Mouse (Mus musculus): ENCODE results near the gene Fbxo36. TPM values are rescaled to one million over a fixed set of nuclear protein-coding genes. Genes with fewer than 3 reads are reported as not detected.
A peak's percentile ranks its signal among the peaks of the same experiment; 100 is the strongest.

Gene Fbxo36
- polyA plus RNA-seq, 1 experiment from 2014 or later: 7.7 TPM

GRCm38 (mm10) chr1:84860360-84861254 lies 21.0 kb downstream of the Fbxo36 start:
- no peaks in the 10 kb centered on the region for H3K9me3 ChIP-seq
- 77% methylated on average over 10 of the region's 10 CpGs for WGBS
- no peaks in the 10 kb centered on the region for H3K27me3 ChIP-seq
- no peak overlapping the region for H3K4me2 ChIP-seq (replicated peaks)
- no peaks in the 10 kb centered on the region for H3K36me3 ChIP-seq
- ATAC-seq (ENCODE audit: insufficient number of reproducible peaks, insufficient read depth, low FRiP score, low TSS enrichment): no peak
- 0 out of 2 replicates have a peak, but pooled peaks cover 6% of the 10 kb centered on the region for H3K4me1 ChIP-seq
- H3K27ac ChIP-seq: no peak overlapping the region
- H3K4me3 ChIP-seq: no peak overlapping the region
- H3K9ac ChIP-seq: no peak overlapping the region

GRCm38 (mm10) chr1:84861255-84861630 lies 21.6 kb downstream of the Fbxo36 start:
- Histone ChIP-seq H3K9me3 (no peaks in the 10 kb centered on the region), H3K36me3 (no peaks in the 10 kb centered on the region), H3K4me1 (0 out of 2 replicates have a peak, but pooled peaks cover 6% of the 10 kb centered on the region), H3K4me3 (no peak overlapping the region), H3K27me3 (no peaks in the 10 kb centered on the region), H3K9ac (no peak overlapping the region), H3K4me2 (replicated peaks) (no peak overlapping the region), H3K27ac (no peak overlapping the region)
- no peak for ATAC-seq (ENCODE audit: insufficient number of reproducible peaks, insufficient read depth, low FRiP score, low TSS enrichment)
- 67% methylated on average over 1 of the region's 1 CpGs for WGBS

DNA sequence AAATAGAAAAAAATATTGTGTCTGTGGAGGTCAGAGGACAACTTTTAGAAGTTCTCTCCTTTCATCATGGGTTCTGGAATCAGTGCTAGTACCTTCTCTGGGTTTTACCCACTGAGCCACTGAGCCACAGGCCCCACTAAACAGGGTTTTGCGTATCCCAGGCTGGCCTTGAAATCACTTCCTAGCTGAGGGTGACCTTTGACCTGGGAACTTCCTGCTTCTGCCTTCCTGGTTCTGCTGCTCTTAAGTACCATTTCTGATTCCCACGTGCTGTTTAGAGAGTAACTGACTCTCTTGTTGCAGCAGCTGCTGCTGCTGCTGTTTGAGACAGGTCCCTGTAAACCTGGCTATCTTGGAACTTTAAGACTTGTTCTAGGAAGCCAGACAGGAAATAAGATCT lies 25.0 kb downstream of the Fbxo36 start:
- Histone ChIP-seq H3K27me3 (no peaks in the 10 kb centered on the region), H3K36me3 (no peaks in the 10 kb centered on the region), H3K4me3 (no peak overlapping the region), H3K9ac (no peak overlapping the region), H3K4me2 (replicated peaks) (no peak overlapping the region), H3K9me3 (no peaks in the 10 kb centered on the region), H3K27ac (no peak overlapping the region), H3K4me1 (0 out of 2 replicates have a peak, but pooled peaks cover 6% of the 10 kb centered on the region)
- 21% methylated on average over 2 of the region's 2 CpGs for WGBS
- no peak for ATAC-seq (ENCODE audit: insufficient number of reproducible peaks, insufficient read depth, low FRiP score, low TSS enrichment)

- no peak overlapping the region for H3K4me2 ChIP-seq (replicated peaks)
- no peak overlapping the region for H3K9ac ChIP-seq
- no peaks in the 10 kb centered on the region for H3K36me3 ChIP-seq
- no peak for ATAC-seq (ENCODE audit: insufficient number of reproducible peaks, insufficient read depth, low FRiP score, low TSS enrichment)
- WGBS: 87% methylated on average over 6 of the region's 6 CpGs
- H3K27me3 ChIP-seq: no peaks in the 10 kb centered on the region
- no peaks in the 10 kb centered on the region for H3K9me3 ChIP-seq
- H3K27ac ChIP-seq: no peak overlapping the region
- 0 out of 2 replicates have a peak, but pooled peaks cover 6% of the 10 kb centered on the region for H3K4me1 ChIP-seq
- no peak overlapping the region for H3K4me3 ChIP-seq
These were observed 26.6 kb downstream of the Fbxo36 start for GRCm38 (mm10) chr1:84866231-84866630.

DNA sequence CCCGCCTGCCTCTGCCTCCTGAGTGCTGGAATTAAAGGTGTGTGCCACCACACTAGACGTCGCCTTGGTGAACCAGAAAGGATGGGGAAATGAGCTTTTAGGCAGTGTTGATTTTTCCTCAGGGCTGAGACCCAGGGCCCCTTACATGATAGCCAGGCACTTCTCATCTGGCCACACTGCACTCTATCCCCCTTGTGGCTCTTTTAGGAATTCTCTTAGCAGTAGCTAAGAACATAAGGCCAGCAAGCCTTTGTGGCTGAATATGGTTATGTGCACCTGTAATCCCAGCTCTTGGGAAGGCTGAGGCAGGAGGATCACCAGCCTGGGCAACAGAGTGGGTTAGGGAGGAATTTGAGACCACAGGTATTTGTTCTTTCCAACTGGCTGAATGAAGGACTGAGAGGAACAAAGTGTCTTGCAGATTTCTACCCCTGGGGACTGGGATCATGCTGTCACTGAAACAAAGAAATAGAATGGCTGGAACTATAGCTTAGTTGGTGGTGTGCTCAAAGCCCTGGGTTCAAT lies 27.1 kb downstream of the Fbxo36 start:
- no peaks in the 10 kb centered on the region for H3K9me3 ChIP-seq
- WGBS: 90% methylated on average over 3 of the region's 3 CpGs

GRCm38 (mm10) chr1:84868311-84868710 lies 28.7 kb downstream of the Fbxo36 start:
- Histone ChIP-seq H3K27me3 (no peaks in the 10 kb centered on the region), H3K27ac (no peak overlapping the region), H3K4me3 (no peak overlapping the region), H3K4me2 (replicated peaks) (no peak overlapping the region), H3K9ac (no peak overlapping the region), H3K36me3 (no peaks in the 10 kb centered on the region), H3K9me3 (no peaks in the 10 kb centered on the region), H3K4me1 (0 out of 2 replicates have a peak, but pooled peaks cover 6% of the 10 kb centered on the region)
- ATAC-seq (ENCODE audit: insufficient number of reproducible peaks, insufficient read depth, low FRiP score, low TSS enrichment): no peak

More for the DNA sequence above, 27.1 kb downstream of the Fbxo36 start:
- Histone ChIP-seq H3K27ac (no peak overlapping the region), H3K4me2 (replicated peaks) (no peak overlapping the region), H3K36me3 (no peaks in the 10 kb centered on the region), H3K4me1 (0 out of 2 replicates have a peak, but pooled peaks cover 6% of the 10 kb centered on the region), H3K4me3 (no peak overlapping the region), H3K9ac (no peak overlapping the region), H3K27me3 (no peaks in the 10 kb centered on the region)
- ATAC-seq (ENCODE audit: insufficient number of reproducible peaks, insufficient read depth, low FRiP score, low TSS enrichment): no peak

DNA sequence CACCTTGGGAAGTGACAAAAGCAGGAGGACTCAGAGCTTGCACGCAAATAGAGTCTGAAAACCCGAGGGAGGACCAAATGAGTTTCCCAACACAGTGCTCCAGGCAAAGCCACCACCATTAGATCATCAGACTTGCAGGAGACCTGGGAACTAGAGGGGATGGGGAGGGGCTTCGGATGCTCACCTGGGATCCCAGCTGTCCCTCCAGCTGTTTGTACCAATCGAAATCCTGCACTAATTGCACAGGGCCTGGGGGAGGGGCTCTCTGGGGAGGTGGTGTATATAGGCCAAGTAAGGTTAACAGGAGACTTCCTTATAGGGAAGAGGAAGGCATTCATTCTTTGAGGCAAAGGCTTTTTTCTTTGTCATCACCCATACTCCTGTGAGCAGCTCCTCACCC lies 29.2 kb downstream of the Fbxo36 start:
- Histone ChIP-seq H3K4me3 (no peak overlapping the region), H3K4me1 (0 out of 2 replicates have a peak, but pooled peaks cover 6% of the 10 kb centered on the region), H3K36me3 (no peaks in the 10 kb centered on the region), H3K9ac (no peak overlapping the region), H3K27ac (no peak overlapping the region), H3K9me3 (no peaks in the 10 kb centered on the region), H3K27me3 (no peaks in the 10 kb centered on the region), H3K4me2 (replicated peaks) (no peak overlapping the region)
- WGBS: 51% methylated on average over 4 of the region's 4 CpGs
- ATAC-seq (ENCODE audit: insufficient number of reproducible peaks, insufficient read depth, low FRiP score, low TSS enrichment): peak; percentile 29; the same call in 1 of the 2 replicates

GRCm38 (mm10) chr1:84869498-84869897 lies 29.9 kb downstream of the Fbxo36 start:
- Histone ChIP-seq H3K27ac (no peak overlapping the region), H3K4me3 (no peak overlapping the region), H3K9me3 (no peaks in the 10 kb centered on the region), H3K4me2 (replicated peaks) (no peak overlapping the region), H3K9ac (no peak overlapping the region), H3K36me3 (no peaks in the 10 kb centered on the region), H3K27me3 (no peaks in the 10 kb centered on the region), H3K4me1 (0 out of 2 replicates have a peak, but pooled peaks cover 3% of the 10 kb centered on the region)
- WGBS: 40% methylated on average over 7 of the region's 7 CpGs
- ATAC-seq (ENCODE audit: insufficient number of reproducible peaks, insufficient read depth, low FRiP score, low TSS enrichment): 0 out of 2 replicates have a peak, but pooled peaks have one; percentile 53

- H3K9ac ChIP-seq: no peak overlapping the region
- H3K27me3 ChIP-seq: no peaks in the 10 kb centered on the region
- no peak for ATAC-seq (ENCODE audit: insufficient number of reproducible peaks, insufficient read depth, low FRiP score, low TSS enrichment)
- H3K27ac ChIP-seq: no peak overlapping the region
- H3K4me3 ChIP-seq: no peak overlapping the region
- no peaks in the 10 kb centered on the region for H3K9me3 ChIP-seq
- H3K4me1 ChIP-seq: no peaks in the 10 kb centered on the region
- 56% methylated on average over 6 of the region's 6 CpGs for WGBS
- H3K36me3 ChIP-seq: no peaks in the 10 kb centered on the region
- H3K4me2 ChIP-seq (replicated peaks): no peak overlapping the region
These were observed 31.5 kb downstream of the Fbxo36 start for GRCm38 (mm10) chr1:84871131-84871530.

DNA sequence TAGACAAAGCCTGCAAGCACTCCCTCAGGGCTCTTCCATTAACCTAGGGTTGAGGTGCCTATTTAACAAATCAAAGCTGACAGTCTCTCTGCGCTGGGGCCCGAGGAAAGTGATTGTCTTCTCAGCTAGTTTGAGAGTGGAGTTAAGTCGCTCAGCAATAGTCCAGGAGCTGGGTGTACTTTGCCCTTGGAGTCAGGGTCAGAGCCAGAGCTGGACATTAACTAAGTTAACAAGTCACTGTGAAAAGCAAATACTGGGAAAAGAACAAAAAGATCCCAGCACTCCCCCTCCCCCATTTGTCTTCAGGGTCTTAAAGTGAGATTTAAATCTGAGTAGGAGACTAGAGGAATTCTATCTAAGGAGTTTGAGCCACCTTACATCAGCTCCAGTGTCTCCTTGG lies 32.5 kb downstream of the Fbxo36 start:
- no peak overlapping the region for H3K27ac ChIP-seq
- no peak for ATAC-seq (ENCODE audit: insufficient number of reproducible peaks, insufficient read depth, low FRiP score, low TSS enrichment)

GRCm38 (mm10) chr1:84872939-84873338 lies 33.3 kb downstream of the Fbxo36 start:
- no peak overlapping the region for H3K4me3 ChIP-seq
- no peaks in the 10 kb centered on the region for H3K4me1 ChIP-seq
- no peak overlapping the region for H3K4me2 ChIP-seq (replicated peaks)
- ATAC-seq (ENCODE audit: insufficient number of reproducible peaks, insufficient read depth, low FRiP score, low TSS enrichment): no peak
- H3K9me3 ChIP-seq: no peaks in the 10 kb centered on the region
- H3K36me3 ChIP-seq: no peaks in the 10 kb centered on the region
- WGBS: 38% methylated on average over 4 of the region's 4 CpGs
- H3K9ac ChIP-seq: no peak overlapping the region
- H3K27me3 ChIP-seq: no peaks in the 10 kb centered on the region
- no peak overlapping the region for H3K27ac ChIP-seq

More for the DNA sequence above, 32.5 kb downstream of the Fbxo36 start:
- Histone ChIP-seq H3K4me3 (no peak overlapping the region), H3K4me2 (replicated peaks) (no peak overlapping the region), H3K36me3 (no peaks in the 10 kb centered on the region), H3K9me3 (no peaks in the 10 kb centered on the region), H3K27me3 (no peaks in the 10 kb centered on the region), H3K4me1 (no peaks in the 10 kb centered on the region), H3K9ac (no peak overlapping the region)
- WGBS: 18% methylated on average over 3 of the region's 3 CpGs

- H3K4me3 ChIP-seq: no peak overlapping the region
- H3K4me1 ChIP-seq: no peaks in the 10 kb centered on the region
- H3K27ac ChIP-seq: no peak overlapping the region
- no peak overlapping the region for H3K9ac ChIP-seq
- H3K9me3 ChIP-seq: no peaks in the 10 kb centered on the region
- no peaks in the 10 kb centered on the region for H3K36me3 ChIP-seq
- ATAC-seq (ENCODE audit: insufficient number of reproducible peaks, insufficient read depth, low FRiP score, low TSS enrichment): no peak
- H3K4me2 ChIP-seq (replicated peaks): no peak overlapping the region
- WGBS: 79% methylated on average over 2 of the region's 2 CpGs
- H3K27me3 ChIP-seq: no peaks in the 10 kb centered on the region
These were observed 37.9 kb downstream of the Fbxo36 start for GRCm38 (mm10) chr1:84877590-84877989.

Data from embryonic facial prominence, embryonic 12.5 days (tissue).